Mouse (Mus musculus) embryo, embryonic 11 days (tissue): ENCODE measurements around the gene Ces2f.
"Not testable (repeated sequence)": the region's sequence is repeated elsewhere in the genome, so short reads cannot be mapped to it uniquely, and the experiment has no call there.

Experiments used
- DNase-seq: peaks from one replicate; pipeline ENCODE4 v3.0.0-alpha.2; 2015

The Ces2f gene

GRCm38 (mm10) chr8:104947056-104947455, at the start of gene Ces2f:
Gene Ces2f, plus strand, starts transcription at chr8:104947356.
- no peak for DNase-seq

- DNase-seq, result no peak
These were observed 45.4 kb upstream of the Ces2f start for GRCm38 (mm10) chr8:104901746-104902145.

GRCm38 (mm10) chr8:104907111-104907510, 40.0 kb upstream of the Ces2f start:
- DNase-seq, result no peak

- not testable (repeated sequence) for DNase-seq
These were observed 38.1 kb upstream of the Ces2f start for GRCm38 (mm10) chr8:104909021-104909420.

- DNase-seq, result not testable (repeated sequence)
These were observed 37.5 kb upstream of the Ces2f start for GRCm38 (mm10) chr8:104909651-104910050.

GRCm38 (mm10) chr8:104925972-104926596, 21.1 kb upstream of the Ces2f start, which contains the start of gene Ces2e:
Gene Ces2e, plus strand, starts transcription at chr8:104926260.
- no peak for DNase-seq

GRCm38 (mm10) chr8:104927301-104927700, 19.9 kb upstream of the Ces2f start:
- no peak for DNase-seq

GRCm38 (mm10) chr8:104944665-104945064, 2.5 kb upstream of the Ces2f start:
- no peak for DNase-seq

- DNase-seq, result no peak
These were observed 1.9 kb downstream of the Ces2f start for GRCm38 (mm10) chr8:104949031-104949430.

GRCm38 (mm10) chr8:104961537-104961961, 14.4 kb downstream of the Ces2f start, which contains the start of gene Ces2g:
Gene Ces2g, plus strand, starts transcription at chr8:104961718.
- DNase-seq, result no peak

GRCm38 (mm10) chr8:104962229-104962901, 15.2 kb downstream of the Ces2f start:
- DNase-seq, result no peak

- no peak for DNase-seq
These were observed 16.3 kb downstream of the Ces2f start for GRCm38 (mm10) chr8:104963375-104963894.

GRCm38 (mm10) chr8:104984126-104984525, 37.0 kb downstream of the Ces2f start:
- DNase-seq, result no peak

GRCm38 (mm10) chr8:104984942-104985341, 37.8 kb downstream of the Ces2f start:
- no peak for DNase-seq

- DNase-seq, result no peak
These were observed 51.0 kb downstream of the Ces2f start for GRCm38 (mm10) chr8:104998191-104998590.

GRCm38 (mm10) chr8:104999183-104999582, 52.0 kb downstream of the Ces2f start:
- DNase-seq, result no peak

- no peak for DNase-seq
These were observed 53.4 kb downstream of the Ces2f start, which contains the start of gene Ces2h for GRCm38 (mm10) chr8:105000586-105000985. Gene Ces2h, plus strand, starts transcription at chr8:105000853.
